Mouse (Mus musculus) splenic B cell, adult 2 months (primary cell): ENCODE measurements around the gene Smyd3.

Experiments
- DNase-seq: peaks from one replicate; pipeline ENCODE4 v3.0.0-alpha.2; 2011; ENCODE audit warnings: low read depth, low spot score
- H3K27me3 ChIP-seq: 2 replicates; pipeline ENCODE4 v1.6.1; 2012; ENCODE audit warnings: mild to moderate bottlenecking, low read length, moderate library complexity, mixed read lengths; ENCODE audit not compliant: control insufficient read depth, poor library complexity, insufficient read depth, severe bottlenecking
- H3K36me3 ChIP-seq: 2 replicates; pipeline ENCODE4 v1.6.1; 2012; ENCODE audit warnings: mild to moderate bottlenecking, low read length, moderate library complexity, mixed read lengths; ENCODE audit not compliant: control insufficient read depth, poor library complexity, insufficient read depth, severe bottlenecking

The Smyd3 gene

DNA sequence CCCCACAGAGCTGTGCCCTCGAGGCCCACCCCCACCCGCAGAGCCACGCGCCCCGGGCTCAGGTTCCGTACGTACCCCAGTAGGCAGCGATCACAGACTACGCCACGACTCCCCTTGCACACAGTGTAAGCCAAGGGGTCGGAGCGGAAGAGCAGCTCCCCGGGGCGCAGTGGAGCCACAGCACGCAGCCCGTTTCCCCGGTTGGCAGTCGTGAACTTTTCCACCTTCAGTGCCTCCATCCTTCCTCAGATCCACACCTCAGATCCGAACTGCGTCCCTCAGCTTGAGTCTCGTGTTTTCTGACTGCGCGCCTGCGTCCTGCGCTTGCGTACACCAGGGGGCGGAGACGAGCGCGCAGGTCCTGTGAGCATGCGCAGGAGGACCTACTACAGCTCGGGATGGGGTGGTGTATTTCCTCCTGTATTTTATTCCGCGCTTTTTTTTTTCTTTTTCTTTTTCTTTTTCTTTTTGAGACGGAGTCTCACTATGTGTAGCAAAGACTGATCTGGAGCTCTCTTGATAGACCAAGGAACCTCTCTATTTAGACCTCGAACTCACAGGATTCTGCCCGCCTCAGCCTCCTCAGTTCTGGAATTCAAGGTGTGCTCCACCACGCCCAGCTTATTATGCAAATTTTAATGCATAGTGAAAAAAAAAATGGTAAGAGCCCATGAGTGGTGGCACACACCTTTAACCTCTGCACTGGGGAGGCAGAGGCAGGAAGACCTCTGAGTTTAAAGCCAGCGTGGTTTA lies at the start of gene Smyd3:
Gene Smyd3, minus strand, starts transcription at position 329 of the 753 bp plus-strand sequence.
- DNase-seq: peak; percentile 93
- Histone ChIP-seq H3K36me3 (no peaks in the 10 kb centered on the region), H3K27me3 (no peaks in the 10 kb centered on the region)

DNA sequence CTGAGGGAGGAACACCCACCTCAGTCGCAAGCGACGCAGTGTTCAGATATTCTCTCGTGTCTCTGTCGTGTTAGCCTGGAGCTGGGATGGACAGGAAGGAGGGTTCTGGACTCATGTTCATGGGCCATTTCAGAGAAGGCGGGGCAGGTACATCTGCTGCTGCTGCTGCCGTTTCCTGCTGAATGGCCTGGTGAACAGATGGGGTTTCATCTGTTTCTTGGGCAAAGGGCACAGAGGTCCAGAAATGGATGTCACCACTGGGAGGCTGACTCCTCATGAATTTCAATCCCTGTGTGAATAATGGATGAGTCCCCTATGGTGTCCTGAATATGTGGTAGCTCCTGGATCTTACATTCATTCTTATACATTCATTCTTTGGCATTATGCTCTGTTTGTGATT lies 49.7 kb upstream of the Smyd3 start:
- no peaks in the 10 kb centered on the region for H3K27me3 ChIP-seq
- no peaks in the 10 kb centered on the region for H3K36me3 ChIP-seq
- no peak for DNase-seq

DNA sequence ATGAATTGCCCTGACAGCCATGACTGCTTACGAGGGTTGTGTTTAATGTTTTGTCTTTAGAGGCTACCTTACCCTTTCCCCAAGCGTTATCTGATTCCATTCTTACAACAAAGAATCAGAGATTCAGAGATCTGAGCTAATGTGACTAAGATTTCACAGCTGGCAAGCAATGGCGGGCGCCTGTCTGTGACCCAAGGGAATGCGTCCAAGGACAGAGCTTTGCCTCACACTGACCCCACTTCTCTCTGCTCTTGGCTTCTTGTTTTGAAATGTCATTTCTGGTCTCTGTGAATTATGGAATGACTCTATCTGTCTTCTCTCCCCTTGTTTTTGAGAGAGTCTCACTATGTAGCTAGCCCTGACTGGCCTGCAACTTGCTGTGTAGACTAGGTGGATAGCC lies 46.1 kb upstream of the Smyd3 start:
- DNase-seq: no peak
- Histone ChIP-seq H3K27me3 (no peaks in the 10 kb centered on the region), H3K36me3 (no peaks in the 10 kb centered on the region)

DNA sequence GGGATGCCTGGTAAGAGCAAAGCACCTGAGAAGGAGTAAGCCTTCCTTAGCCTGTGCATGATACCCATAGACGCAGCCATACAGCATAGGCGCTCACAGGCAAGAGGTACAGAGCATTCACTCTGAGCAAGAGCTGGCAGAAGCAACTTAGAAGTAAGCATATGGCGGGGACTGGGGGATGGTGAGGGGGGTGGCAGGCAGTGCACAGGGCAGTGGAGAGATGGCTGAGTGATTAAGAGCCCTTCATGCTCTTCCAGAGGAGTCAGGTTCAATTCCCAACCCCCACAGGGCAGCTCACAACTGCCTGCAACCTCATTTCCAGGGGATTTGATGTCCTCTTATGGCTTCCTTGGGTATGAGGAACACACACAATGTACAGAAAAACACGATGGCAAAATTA lies 45.4 kb upstream of the Smyd3 start:
- DNase-seq: no peak
- H3K27me3 ChIP-seq: no peaks in the 10 kb centered on the region
- H3K36me3 ChIP-seq: no peaks in the 10 kb centered on the region

DNA sequence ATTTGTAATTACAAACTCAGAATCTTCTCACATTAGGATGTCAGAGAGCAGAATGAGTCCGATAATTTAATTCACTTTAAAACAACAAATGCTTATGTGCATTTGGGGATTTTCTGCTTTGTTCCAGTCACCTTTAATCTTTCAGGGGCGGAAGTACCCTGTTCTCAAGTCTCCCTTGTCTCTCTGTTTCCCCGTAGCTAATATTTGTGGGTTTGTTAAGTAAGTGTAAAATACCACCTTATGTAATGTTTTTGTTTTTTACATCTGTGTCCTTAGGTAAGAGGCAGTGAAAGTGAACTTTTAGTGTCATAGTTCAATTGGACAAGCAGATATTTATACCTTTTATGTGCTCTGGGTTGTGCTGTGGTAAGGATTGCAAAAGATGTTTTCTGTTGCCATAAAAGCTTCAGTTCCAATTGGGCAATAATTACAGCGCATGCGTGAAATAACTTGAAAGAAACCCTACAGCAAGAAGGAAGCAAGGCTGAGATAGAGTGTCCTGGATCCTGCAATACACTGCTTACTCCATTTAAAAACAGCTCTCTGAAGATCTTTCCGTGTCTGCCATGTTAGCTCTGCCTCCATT lies 43.1 kb upstream of the Smyd3 start:
- H3K27me3 ChIP-seq: no peaks in the 10 kb centered on the region
- no peak for DNase-seq
- H3K36me3 ChIP-seq: no peaks in the 10 kb centered on the region

DNA sequence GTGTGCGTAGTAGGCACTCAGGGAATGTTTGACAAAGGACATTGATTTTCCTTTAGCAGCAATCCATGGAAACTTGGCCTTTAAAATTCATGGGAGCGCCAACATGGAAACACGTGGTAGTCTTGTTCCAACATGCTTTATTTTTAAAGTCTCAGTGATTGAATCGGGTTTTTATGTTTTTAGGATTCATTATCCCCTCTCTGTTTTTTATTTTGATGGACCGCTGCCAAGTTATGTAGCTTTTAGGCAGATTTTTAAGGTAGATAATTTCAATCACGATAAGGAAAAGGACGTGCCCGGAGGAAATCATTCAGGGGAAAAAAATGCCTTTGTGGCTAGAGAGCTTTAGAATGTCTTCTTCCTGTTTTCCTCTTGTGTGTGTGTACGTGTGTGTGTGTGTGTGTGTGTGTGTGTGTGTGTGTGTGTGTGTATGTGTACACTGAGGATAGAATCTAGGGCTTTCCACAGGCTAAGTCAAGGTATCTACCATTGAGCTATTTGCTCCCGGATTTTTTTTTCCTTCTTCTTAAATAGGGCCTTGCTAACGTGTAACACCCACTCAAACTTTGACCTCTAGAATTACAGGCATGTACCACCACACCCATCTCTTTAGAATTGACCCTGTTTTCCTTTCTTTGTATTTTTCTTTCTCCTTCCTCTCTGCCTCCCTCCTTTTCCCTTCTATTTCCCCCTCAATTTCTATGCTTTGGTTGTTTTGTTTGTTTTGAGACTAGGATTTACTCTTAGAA lies 41.8 kb upstream of the Smyd3 start:
- H3K36me3 ChIP-seq: no peaks in the 10 kb centered on the region
- no peaks in the 10 kb centered on the region for H3K27me3 ChIP-seq
- no peak for DNase-seq

DNA sequence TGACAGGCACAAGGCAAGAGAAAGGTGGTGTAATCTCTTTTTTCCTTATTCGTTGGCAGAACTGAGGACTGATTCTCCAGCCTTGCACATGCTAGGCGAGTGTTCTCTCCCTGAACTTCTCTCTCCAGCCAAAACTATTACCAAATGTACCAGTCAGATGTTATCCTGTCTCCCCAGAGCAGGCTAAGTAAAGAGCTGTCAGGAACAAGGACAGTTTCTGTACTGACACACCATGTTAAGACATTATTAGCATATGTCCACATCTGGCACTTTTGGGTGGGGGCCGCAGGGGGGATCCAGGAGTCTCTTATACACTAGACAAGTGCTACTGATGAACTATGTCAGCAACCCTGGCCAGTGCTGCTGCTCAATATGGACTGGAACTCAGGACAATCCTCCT lies 39.1 kb upstream of the Smyd3 start:
- no peak for DNase-seq
- Histone ChIP-seq H3K36me3 (no peaks in the 10 kb centered on the region), H3K27me3 (no peaks in the 10 kb centered on the region)

DNA sequence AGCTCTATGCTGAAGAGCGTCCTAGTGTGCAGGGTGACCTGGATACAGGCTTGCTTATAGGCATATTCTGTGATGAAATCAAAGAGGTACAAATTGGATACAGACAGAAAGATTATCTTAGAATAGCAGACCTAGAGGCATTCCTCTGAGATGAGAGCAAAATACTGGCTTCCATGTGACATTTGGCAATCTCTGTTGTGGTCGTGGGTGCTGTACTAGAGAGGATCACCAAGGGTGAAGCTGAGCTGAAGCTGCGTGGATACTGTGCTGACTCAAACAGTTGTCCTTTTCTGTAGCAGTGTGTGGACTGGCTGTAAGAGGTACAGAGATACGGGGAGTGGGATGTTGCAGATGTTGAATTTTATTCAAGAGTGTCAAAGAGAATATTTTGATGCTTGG lies 36.1 kb upstream of the Smyd3 start:
- no peak for DNase-seq

DNA sequence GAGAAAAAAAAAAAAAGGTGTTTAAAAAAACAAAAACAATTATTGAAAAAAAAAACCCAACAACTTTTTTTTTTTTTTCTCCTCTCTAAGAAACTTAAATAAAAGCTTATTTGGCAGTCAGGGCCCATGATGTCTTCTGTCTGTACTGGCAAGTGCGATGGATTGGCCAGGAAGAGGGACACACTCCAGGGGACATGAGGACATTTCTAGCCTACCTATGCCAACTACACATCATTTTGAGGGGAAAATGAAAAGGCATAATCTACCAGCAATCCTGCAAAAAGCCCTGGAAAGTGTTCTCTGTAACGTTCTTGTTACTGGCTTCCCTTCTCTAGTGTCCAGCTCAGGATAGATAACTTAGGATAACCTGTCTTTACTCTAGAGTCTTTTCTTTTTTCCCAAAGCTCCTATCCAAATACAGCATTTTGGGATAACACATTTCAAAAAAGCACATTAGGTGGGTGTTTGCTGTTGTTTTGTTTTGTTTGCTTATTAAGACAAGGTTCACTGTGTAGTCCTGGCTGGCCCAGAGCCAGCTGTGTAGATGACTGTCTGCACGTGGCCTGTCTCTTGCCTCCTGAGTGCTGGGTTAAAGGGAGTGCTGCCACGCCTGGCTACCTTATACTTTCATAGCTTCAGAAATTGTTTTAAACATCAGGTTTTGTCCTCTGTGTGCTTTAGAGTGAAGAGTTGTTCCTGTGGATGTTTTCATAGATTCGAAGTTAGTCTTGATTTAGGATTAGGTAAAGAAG lies 35.5 kb upstream of the Smyd3 start:
- Histone ChIP-seq H3K27me3 (no peaks in the 10 kb centered on the region), H3K36me3 (no peaks in the 10 kb centered on the region)
- no peak for DNase-seq

More for the DNA sequence above, 36.1 kb upstream of the Smyd3 start:
- H3K27me3 ChIP-seq: no peaks in the 10 kb centered on the region
- no peaks in the 10 kb centered on the region for H3K36me3 ChIP-seq

DNA sequence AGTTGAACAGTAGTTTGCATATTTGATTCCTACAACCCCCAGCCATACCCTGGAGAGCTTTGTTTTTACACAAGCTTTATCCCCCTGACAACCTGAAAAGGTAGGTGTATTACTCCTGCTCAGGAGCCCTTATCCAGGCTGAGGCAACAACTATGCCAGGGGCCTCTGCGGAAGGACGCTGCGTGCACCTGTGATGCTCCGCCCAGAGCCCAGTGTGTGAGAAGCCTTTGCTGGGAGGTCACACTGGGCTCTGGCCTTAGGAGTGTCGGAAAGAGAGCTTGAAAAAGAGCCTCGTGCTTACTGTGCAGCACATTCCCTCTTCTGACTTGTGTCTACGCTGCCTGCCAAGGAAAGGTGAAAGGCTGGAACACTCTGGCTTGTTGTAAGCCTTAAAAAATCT lies 34.9 kb upstream of the Smyd3 start:
- no peaks in the 10 kb centered on the region for H3K36me3 ChIP-seq
- no peak for DNase-seq
- no peaks in the 10 kb centered on the region for H3K27me3 ChIP-seq

DNA sequence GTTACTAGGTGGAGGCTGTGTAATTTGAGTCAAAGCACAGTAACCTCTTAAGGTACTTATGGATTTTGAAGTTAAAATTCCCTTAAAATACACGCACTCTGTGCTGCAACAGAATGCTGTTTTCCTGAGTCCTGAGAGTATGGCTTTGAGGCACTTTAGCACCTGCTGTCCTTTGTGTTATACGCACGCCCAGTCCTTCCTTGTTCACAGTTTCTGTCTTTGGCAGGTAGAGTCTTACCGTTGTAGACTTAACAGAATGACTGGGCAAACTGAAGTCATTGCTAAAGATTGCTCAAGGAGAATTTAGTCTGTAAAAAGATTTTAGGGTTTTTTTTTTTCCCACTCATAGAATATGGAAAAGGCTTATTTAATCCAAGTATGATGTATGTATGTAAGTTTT lies 34.1 kb upstream of the Smyd3 start:
- DNase-seq: no peak
- no peaks in the 10 kb centered on the region for H3K27me3 ChIP-seq
- H3K36me3 ChIP-seq: no peaks in the 10 kb centered on the region

DNA sequence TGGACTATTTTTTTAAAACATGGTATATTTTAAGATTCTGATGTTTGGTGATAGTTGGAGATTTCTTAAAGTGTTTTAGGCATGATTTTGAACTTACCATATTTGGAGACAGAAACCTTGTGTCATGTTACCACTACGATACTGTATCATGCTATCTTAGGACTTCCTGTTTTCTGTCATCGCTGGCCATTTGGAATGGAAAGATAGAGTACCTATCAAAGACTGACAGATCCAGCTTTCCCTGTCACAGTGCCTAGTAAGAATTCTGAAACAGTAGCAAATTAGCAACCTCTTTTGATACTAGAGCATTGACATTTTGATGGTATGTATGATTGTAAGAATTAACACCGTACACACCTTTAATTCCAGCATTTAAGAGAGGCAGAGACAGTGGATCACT lies 33.5 kb upstream of the Smyd3 start:
- Histone ChIP-seq H3K27me3 (no peaks in the 10 kb centered on the region), H3K36me3 (no peaks in the 10 kb centered on the region)
- peak; percentile 39 for DNase-seq

DNA sequence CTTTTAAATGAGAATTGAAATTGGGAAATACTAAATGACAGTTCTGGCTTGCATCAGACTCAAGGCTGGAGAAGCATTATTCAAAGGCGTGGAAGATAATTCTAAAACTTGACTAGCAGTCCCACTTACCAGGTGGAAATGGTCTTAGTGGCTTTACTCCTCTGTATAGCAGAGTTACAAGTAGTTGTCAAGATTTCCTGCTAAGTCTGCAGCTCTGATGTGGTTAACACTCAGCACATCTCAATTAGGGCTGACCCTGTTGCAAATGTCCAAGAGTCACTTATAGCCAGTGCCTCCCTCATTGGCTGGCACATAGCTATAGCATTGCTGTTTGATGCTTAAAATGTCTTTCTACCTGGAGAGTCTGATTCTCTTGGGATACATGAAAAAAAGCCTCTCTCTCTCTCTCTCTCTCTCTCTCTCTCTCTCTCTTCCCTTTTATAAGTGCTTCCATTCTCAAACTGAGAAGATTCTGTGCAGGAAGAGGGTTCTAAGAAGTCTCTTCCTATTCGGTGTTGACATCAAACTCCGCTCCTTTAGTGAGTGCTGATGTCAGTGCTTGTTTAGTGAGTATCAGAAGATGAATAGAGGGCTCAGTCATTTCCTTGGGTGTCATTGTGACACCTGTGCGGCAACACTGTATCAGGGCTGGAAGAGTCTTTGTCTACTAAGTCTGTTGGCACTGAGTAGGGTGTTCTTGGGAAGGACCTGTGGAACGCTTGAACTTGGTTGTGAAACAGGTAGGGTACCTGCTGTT lies 31.3 kb upstream of the Smyd3 start:
- Histone ChIP-seq H3K27me3 (no peaks in the 10 kb centered on the region), H3K36me3 (no peaks in the 10 kb centered on the region)
- DNase-seq: no peak

DNA sequence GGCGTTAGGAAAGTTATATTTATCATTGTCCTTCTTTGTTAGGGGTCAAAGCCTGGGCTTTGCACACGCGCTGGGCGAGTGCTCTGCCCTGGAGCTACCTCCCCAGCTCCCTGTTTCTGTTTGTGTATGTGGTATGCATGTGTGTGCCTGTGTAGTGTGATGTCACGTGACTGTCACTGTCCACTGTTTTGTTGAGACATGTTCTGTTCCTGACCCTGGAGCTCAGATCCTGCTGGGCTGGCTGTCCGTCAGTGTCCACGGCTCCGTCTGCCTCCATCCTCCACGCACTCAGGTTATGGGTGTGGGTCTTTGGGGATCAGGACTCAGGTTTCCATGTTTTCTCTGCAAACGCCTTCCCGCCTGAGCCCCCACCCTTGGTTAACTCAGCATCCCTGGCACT lies 30.4 kb upstream of the Smyd3 start:
- Histone ChIP-seq H3K36me3 (no peaks in the 10 kb centered on the region), H3K27me3 (no peaks in the 10 kb centered on the region)
- no peak for DNase-seq
